In genomic region chr11:96407191-96408072, GRCm38 (mm10) we compare ENCODE assay signal across 9 mouse cellular contexts. TPM values are rescaled to one million over a fixed set of nuclear protein-coding genes. Genes with fewer than 3 reads are reported as not detected.
DNase-seq lines count a peak whose midpoint lies in the region; ATAC-seq and TF ChIP-seq lines count a peak whose summit lies in the region.
"Had no signal": no experiment of that assay in that cellular context is flagged by ENCODE, and none has a peak within 500 bp of the region (broad histone marks: within the 10 kb centered on the region; RNA-seq: fewer than 3 reads in every experiment).

No protein-coding gene starts in this region.

- TF ChIP-seq POLR2A in CH12.LX (IDR thresholded peaks at IDR 0.05; ENCODE audit: low read depth, low read length): no peak

- peak; percentile 74; the same call in 1 of the 2 replicates for ATAC-seq in hindbrain, embryonic 13.5 days (ENCODE audit: low FRiP score)
- no peak for ATAC-seq in limb, embryonic 12.5 days (ENCODE audit: insufficient number of reproducible peaks, insufficient read depth, low FRiP score, low TSS enrichment, low read depth)
- no peak for ATAC-seq in midbrain, embryonic 14.5 days (ENCODE audit: low FRiP score, low TSS enrichment)

- in situ Hi-C loops in CH12.LX (cut with MboI; ENCODE audit: low pct_ligation_motif_present, low pct_unique_long_range_greater_than_20kb, low sequenced_read_pairs): no loop called here

- no peak overlapping the region for H3K4me3 ChIP-seq in CH12.LX (replicated peaks in 1 of 3; ENCODE audit: low read depth in 2 of 3, low read length in 2 of 3, poor library complexity in 1 of 3)
- H3K4me3 ChIP-seq in hindbrain, embryonic 13.5 days: peak overlapping the region; percentile 26
- peak overlapping the region; percentile 24 for H3K4me3 ChIP-seq in limb, embryonic 12.5 days (replicated peaks)
- peak overlapping the region; percentile 19; the same call in 1 of the 2 replicates for H3K4me3 ChIP-seq in midbrain, embryonic 14.5 days (replicated peaks; ENCODE audit: low read depth, low read length)

- peak; percentile 9 to 81; a peak in 2 of 4 replicates for TF ChIP-seq CTCF in CH12.LX (conservative IDR thresholded peaks at IDR 0.05 in 1 of 2, IDR thresholded peaks at IDR 0.05 in 1 of 2; ENCODE audit: low read depth in 2 of 2, low read length in 2 of 2)

- peak; percentile 68 for TF ChIP-seq RAD21 in CH12.LX (IDR thresholded peaks at IDR 0.05; ENCODE audit: low read depth, low read length)

- no peak overlapping the region for H3K9ac ChIP-seq in CH12.LX (ENCODE audit: insufficient read depth, low read depth)
- peak overlapping the region; percentile 62; the same call in 1 of the 2 replicates for H3K9ac ChIP-seq in hindbrain, embryonic 13.5 days
- H3K9ac ChIP-seq in limb, embryonic 12.5 days (replicated peaks): no peak overlapping the region
- H3K9ac ChIP-seq in midbrain, embryonic 14.5 days (replicated peaks; ENCODE audit: low read length): no peak overlapping the region

- H3K4me1 ChIP-seq in CH12.LX (ENCODE audit: control insufficient read depth in 1 of 2, insufficient read depth in 2 of 2): peaks cover 0 to 13% of the 10 kb centered on the region in 2 experiments; a peak in 2 of 4 replicates
- peaks cover 25% of the 10 kb centered on the region for H3K4me1 ChIP-seq in hindbrain, embryonic 13.5 days (replicated peaks)
- H3K4me1 ChIP-seq in limb, embryonic 12.5 days (replicated peaks): peaks cover 12% of the 10 kb centered on the region
- no peaks in the 10 kb centered on the region for H3K4me1 ChIP-seq in midbrain, embryonic 14.5 days (ENCODE audit: control insufficient read depth, insufficient read depth, low read length)

- dilution Hi-C loops in CH12.LX (cut with MboI; ENCODE audit: extremely low pct_ligation_motif_present, extremely low pct_unique_long_range_greater_than_20kb, low sequenced_read_pairs): no loop called here

- H3K79me2 ChIP-seq in CH12.LX (replicated peaks; ENCODE audit: control insufficient read depth, extremely low read depth, insufficient read depth, poor library complexity, severe bottlenecking): no peaks in the 10 kb centered on the region

- DNase-seq in CH12.LX (ENCODE audit: extremely low read depth): peak; percentile 14
- peak; percentile 88 for DNase-seq in adrenal gland, postnatal 25 days
- peak; percentile 17 to 22 for DNase-seq in frontal cortex, postnatal 36 days (ENCODE audit: low spot score in 2 of 2)
- peak; percentile 84 for DNase-seq in midbrain, embryonic 14.5 days
- DNase-seq in spleen, postnatal 10 days (ENCODE audit: low spot score in 2 of 2): peak; percentile 10 to 59
- no peak for DNase-seq in cerebellum, adult 11 months

- H3K36me3 ChIP-seq in CH12.LX (replicated peaks in 1 of 2; ENCODE audit: control insufficient read depth in 1 of 2, insufficient read depth in 1 of 2, low read length in 1 of 2): no peaks in the 10 kb centered on the region
- H3K36me3 ChIP-seq in hindbrain, embryonic 13.5 days: no peaks in the 10 kb centered on the region
- no peaks in the 10 kb centered on the region for H3K36me3 ChIP-seq in limb, embryonic 12.5 days
- no peaks in the 10 kb centered on the region for H3K36me3 ChIP-seq in midbrain, embryonic 14.5 days (ENCODE audit: control insufficient read depth, insufficient read depth, low read length)

- peaks cover 87% of the 10 kb centered on the region for H3K27me3 ChIP-seq in CH12.LX (replicated peaks)
- 0 out of 2 replicates have a peak, but pooled peaks cover 3% of the 10 kb centered on the region for H3K27me3 ChIP-seq in hindbrain, embryonic 13.5 days
- peaks cover 90% of the 10 kb centered on the region for H3K27me3 ChIP-seq in limb, embryonic 12.5 days
- no peaks in the 10 kb centered on the region; the same call in none of the 2 replicates for H3K27me3 ChIP-seq in midbrain, embryonic 14.5 days (ENCODE audit: control insufficient read depth, insufficient read depth, low read length)

- no peak for TF ChIP-seq EP300 in CH12.LX (IDR thresholded peaks at IDR 0.05; ENCODE audit: low read length)

- no peak overlapping the region for H3K4me2 ChIP-seq in CH12.LX (ENCODE audit: insufficient read depth, low read depth, poor library complexity, severe bottlenecking)
- H3K4me2 ChIP-seq in hindbrain, embryonic 13.5 days: peak overlapping the region; percentile 53
- peak overlapping the region; percentile 50 for H3K4me2 ChIP-seq in limb, embryonic 12.5 days
- peak overlapping the region; percentile 48 for H3K4me2 ChIP-seq in midbrain, embryonic 14.5 days (ENCODE audit: low read length)

- H3K27ac ChIP-seq in CH12.LX (ENCODE audit: insufficient read depth, low read depth): no peak overlapping the region
- peak overlapping the region; percentile 56 for H3K27ac ChIP-seq in hindbrain, embryonic 13.5 days
- H3K27ac ChIP-seq in limb, embryonic 12.5 days: no peak overlapping the region
- 0 out of 2 replicates have a peak overlapping the region, but pooled peaks have one; percentile 14 for H3K27ac ChIP-seq in midbrain, embryonic 14.5 days (replicated peaks; ENCODE audit: low read depth, low read length)

- H3K9me3 ChIP-seq in CH12.LX (replicated peaks; ENCODE audit: low read length): peaks cover 9% of the 10 kb centered on the region
- no peaks in the 10 kb centered on the region; the same call in 1 of the 2 replicates for H3K9me3 ChIP-seq in hindbrain, embryonic 13.5 days
- no peaks in the 10 kb centered on the region for H3K9me3 ChIP-seq in limb, embryonic 12.5 days
- no peaks in the 10 kb centered on the region for H3K9me3 ChIP-seq in midbrain, embryonic 14.5 days (ENCODE audit: control insufficient read depth, low read length)

- WGBS in hindbrain, embryonic 13.5 days: 5% methylated on average over 36 of the region's 36 CpGs
- 3% methylated on average over 36 of the region's 36 CpGs for WGBS in limb, embryonic 12.5 days
- 10% methylated on average over 36 of the region's 36 CpGs for WGBS in midbrain, embryonic 14.5 days

TF ChIP-seq in CH12.LX, 34 proteins besides CTCF, POLR2A, EP300 and RAD21:
- TF ChIP-seq TBP (conservative IDR thresholded peaks at IDR 0.05; ENCODE audit: low read depth, low read length) (no peak), ZC3H11A (IDR thresholded peaks at IDR 0.05; ENCODE audit: low read depth, low read length) (peak; percentile 21; the same call in 1 of the 2 replicates), SMC3 (IDR thresholded peaks at IDR 0.05; ENCODE audit: low read depth, low read length) (peak; percentile 89), IRF4 (IDR thresholded peaks at IDR 0.05; ENCODE audit: low read depth, low read length) (peak; percentile 34; the same call in 1 of the 2 replicates)

RNA-seq across cellular contexts. Expression of gene Hoxb1, which starts 41.9 kb away (rescaled TPM):
- total RNA-seq in CH12.LX (2012; rRNA removed) (not detected in 2 replicates), CH12.LX (2014; rRNA removed) (not detected in 2 replicates)
- polyA plus RNA-seq in CH12.LX (2012; ENCODE audit: insufficient read length, low read depth): not detected in 2 replicates
- total RNA-seq in adrenal gland, postnatal 25 days (2021): not detected in 2 replicates
- 0.30 and 0.74 TPM in 2 replicates for polyA plus RNA-seq in hindbrain, embryonic 13.5 days (2015; fragmentation: Nextera tagmentation; extraction: Ambion mirVana)
- polyA plus RNA-seq in limb, embryonic 12.5 days (2016; fragmentation: Nextera tagmentation; extraction: Ambion mirVana): not detected in 2 replicates
- not detected in 2 replicates for polyA plus RNA-seq in midbrain, embryonic 14.5 days (2014; fragmentation: Nextera tagmentation; extraction: Ambion mirVana)
- polyA plus RNA-seq: large intestine, adult 2 months had no signal

RNA-seq across cellular contexts. Expression of gene Skap1, which starts 57.0 kb away (rescaled TPM):
- total RNA-seq in CH12.LX (2012; rRNA removed): not detected in 2 replicates
- not detected in 2 replicates for total RNA-seq in CH12.LX (2014; rRNA removed)
- not detected in 2 replicates for polyA plus RNA-seq in CH12.LX (2012; ENCODE audit: insufficient read length, low read depth)
- total RNA-seq in adrenal gland, postnatal 25 days (2021): 6.7 and 7.4 TPM in 2 replicates
- polyA plus RNA-seq in hindbrain, embryonic 13.5 days (2015; fragmentation: Nextera tagmentation; extraction: Ambion mirVana): 6.3 and 6.9 TPM in 2 replicates
- 0.31 and 0.37 TPM in 2 replicates for polyA plus RNA-seq in limb, embryonic 12.5 days (2016; fragmentation: Nextera tagmentation; extraction: Ambion mirVana)
- 2.9 and 3.9 TPM in 2 replicates for polyA plus RNA-seq in midbrain, embryonic 14.5 days (2014; fragmentation: Nextera tagmentation; extraction: Ambion mirVana)

RNA-seq across cellular contexts. Expression of gene Hoxb2, which starts 57.1 kb away (rescaled TPM):
- total RNA-seq in CH12.LX (2012; rRNA removed) (not detected in 2 replicates), CH12.LX (2014; rRNA removed) (not detected in 2 replicates)
- not detected in 2 replicates for polyA plus RNA-seq in CH12.LX (2012; ENCODE audit: insufficient read length, low read depth)
- total RNA-seq in adrenal gland, postnatal 25 days (2021): 24.0 and 25.6 TPM in 2 replicates
- 38.6 and 47.2 TPM in 2 replicates for polyA plus RNA-seq in hindbrain, embryonic 13.5 days (2015; fragmentation: Nextera tagmentation; extraction: Ambion mirVana)
- polyA plus RNA-seq in limb, embryonic 12.5 days (2016; fragmentation: Nextera tagmentation; extraction: Ambion mirVana): 5.1 and 6.0 TPM in 2 replicates
- polyA plus RNA-seq in midbrain, embryonic 14.5 days (2014; fragmentation: Nextera tagmentation; extraction: Ambion mirVana): 0.17 TPM in 1 of 2 replicates, not detected in the other

Comparison
In these comparisons a context has a peak if more than half of its experiments do, and no peak if none do; other contexts are left out.
1. H3K27ac ChIP-seq: peak in hindbrain, embryonic 13.5 days (single experiment) and midbrain, embryonic 14.5 days (single experiment); none in CH12.LX (single experiment) and limb, embryonic 12.5 days (single experiment).
2. H3K4me3 ChIP-seq: peak in hindbrain, embryonic 13.5 days (single experiment), limb, embryonic 12.5 days (single experiment) and midbrain, embryonic 14.5 days (single experiment); none in CH12.LX (0 of 3).